Mouse (Mus musculus): ENCODE data around the gene Oip5. TPM values are rescaled to one million over a fixed set of nuclear protein-coding genes. Genes with fewer than 3 reads are reported as not detected.
A peak's percentile ranks its signal among the peaks of the same experiment; 100 is the strongest.

The Oip5 gene
- total RNA-seq, 2 experiments from 2014 or later, result 0.33 to 0.53 TPM

DNA sequence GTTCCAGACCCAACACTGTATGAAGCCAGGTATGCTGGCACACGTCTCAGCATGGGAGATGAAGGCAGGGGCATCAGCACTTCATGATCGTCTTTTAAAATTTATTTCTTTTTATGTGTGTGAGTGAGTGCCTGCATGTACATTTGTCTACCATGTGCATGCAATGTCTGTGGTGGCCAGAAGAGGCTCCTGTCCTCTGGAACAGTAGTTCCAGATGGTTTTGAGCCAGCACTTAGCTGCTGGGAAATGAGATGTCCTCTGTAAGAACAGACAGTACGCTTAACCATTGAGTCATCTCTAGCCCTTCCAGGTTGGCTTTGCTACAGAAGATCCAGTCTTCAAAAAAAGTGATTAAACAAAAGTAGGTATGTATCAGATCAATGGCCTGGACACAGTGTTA lies 27.0 kb downstream of the Oip5 start:
- no peak for DNase-seq (ENCODE audit: low spot score in 2 of 2)

DNA sequence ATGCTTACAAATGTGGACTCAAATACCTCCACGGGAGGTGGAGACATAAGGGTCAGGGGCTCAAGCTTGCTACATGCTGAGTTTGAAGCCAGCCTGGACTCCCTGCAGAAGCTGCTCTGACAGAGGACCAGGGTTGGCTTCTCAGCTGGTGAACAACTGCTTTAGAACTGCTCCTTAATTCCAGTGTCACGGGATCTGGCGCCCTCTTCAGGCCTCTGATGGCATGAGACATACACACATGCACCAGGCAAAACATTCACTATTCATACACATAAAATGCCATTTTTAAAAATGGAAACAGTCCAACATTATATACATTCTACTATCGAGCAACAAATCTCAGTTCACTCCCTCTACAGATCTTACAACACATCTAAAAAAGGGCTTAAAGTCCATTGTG lies 30.9 kb downstream of the Oip5 start:
- DNase-seq (ENCODE audit: low spot score in 2 of 2), result peak in 1 of 2 experiments; percentile 39

DNA sequence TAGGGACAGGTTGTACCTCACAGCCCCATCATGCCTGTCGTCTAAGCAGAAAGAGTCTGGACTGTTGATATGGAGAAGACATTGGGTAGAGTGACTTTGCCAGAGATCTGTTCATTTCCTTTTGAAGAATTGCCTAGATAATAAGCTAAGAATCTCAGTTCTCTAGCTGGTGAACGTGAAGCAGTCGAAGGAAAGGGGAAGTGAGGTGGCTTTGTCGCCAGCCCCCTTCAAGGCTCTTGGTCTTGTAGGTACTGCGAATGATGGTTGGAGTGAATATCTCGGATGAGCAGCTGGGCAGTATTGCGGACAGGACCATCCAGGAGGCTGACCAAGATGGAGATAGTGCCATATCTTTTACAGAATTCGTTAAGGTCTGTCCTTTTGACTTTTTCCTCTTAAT lies 34.0 kb downstream of the Oip5 start:
- DNase-seq (ENCODE audit: low spot score in 2 of 2), result no peak

DNA sequence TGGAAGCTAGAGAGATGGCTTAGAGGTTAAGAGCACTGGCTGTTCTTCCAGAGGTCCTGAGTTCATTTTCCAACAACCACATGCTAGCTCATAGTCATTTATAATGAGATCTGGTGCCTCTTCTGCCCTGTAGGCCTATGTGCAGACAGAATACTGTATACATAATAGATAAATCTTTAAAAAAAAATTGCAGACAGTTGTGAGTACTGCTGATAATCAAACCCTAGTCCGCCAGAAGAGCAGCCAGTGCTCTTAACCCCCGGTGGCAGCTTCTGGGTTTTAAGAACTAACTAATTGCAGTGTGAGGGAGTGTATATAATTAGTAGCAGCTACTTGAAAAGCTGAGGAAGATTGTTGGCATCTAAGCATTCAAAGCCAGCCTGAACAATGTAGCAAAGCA lies 34.8 kb downstream of the Oip5 start:
- no peak for DNase-seq (ENCODE audit: low spot score in 2 of 2)

DNA sequence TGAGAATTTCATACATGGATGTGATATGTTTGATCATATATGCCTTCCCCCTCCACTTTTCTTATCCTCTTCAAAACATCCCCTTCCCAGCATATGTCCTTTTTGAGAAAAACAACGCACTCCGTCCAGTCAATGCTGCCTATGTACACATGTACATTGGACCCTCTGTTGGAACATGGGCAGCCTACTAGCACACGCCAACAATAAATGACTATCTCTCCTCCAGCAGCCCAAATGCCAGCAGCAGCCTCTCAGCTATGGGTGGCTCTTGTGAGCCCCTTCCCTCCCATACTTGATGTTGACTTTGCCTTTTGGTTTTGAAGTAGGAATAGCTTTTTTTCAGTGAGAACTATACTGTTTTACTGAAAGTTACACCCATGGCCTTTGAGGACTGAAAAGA lies 36.7 kb downstream of the Oip5 start:
- DNase-seq (ENCODE audit: low spot score in 2 of 2), result no peak

DNA sequence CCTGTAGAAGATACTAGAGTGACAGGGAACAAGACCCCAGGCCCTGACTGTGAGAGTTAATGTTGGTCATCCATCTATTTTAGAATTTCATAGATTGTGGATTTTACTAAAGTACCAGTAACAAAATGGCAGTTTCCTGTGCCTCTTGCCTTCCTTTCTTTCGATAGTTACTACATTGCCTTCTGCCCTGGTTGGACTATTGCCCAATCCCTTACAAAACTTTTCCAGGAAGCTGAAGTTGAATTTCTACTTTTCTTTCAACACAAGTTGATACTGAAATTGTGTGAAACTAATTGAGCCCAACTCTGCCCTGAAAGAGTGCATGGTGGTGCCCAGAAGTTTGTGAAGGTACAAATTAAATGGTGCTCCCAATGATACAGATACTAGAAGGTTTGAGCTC lies 45.8 kb downstream of the Oip5 start:
- DNase-seq (ENCODE audit: low spot score in 2 of 2), result no peak

DNA sequence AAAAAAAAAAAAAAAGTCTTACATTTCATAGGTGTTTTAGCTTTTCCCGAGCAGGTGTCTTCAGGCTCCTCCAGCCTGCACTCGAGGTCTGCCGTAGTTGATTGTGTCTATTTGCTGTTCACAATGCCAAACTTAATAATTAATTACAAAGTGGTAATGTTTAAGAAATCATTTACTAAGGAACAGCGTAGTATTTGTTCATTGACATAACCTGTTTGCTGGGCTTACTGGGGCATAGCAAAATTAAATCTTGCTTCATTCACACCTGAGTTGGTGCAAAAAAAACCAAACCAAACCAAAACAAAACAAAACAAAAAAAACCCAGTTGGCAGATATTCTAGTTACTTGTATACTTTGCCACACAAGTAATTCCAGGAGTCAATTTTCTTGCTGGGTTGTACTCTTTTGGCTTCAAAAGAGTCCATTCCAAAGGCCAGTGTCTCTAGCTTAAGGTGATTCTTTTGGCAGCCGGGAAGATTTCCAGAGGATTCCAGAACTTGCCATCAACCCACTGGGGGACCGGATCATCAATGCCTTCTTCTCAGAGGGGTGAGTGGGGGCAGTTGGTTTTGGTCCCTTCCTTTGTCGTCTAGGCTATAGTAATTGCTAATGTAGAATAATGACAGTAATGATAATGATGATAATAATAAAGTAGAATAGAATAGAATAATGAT lies 52.0 kb downstream of the Oip5 start:
- no peak for DNase-seq (ENCODE audit: low spot score in 2 of 2)

DNA sequence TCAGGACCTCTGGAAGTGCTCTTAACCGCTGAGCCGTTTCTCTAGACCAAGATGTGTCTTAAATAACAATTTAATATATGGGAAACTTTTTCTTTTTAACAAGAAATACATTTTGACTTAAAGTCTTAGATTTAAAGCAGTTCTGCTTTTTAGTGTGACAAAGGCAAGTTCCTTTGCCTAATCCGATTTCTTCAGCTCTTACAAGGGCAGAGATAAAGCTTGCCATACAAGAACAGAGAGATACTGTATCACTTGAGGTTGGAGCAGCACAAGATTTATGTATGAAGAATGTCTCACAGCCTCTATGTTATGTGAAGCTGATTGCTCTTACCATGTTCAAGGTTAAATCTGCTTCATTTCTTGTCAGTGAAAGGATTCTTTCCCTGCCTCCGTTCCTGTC lies 53.0 kb downstream of the Oip5 start:
- DNase-seq (ENCODE audit: low spot score in 2 of 2), result no peak

DNA sequence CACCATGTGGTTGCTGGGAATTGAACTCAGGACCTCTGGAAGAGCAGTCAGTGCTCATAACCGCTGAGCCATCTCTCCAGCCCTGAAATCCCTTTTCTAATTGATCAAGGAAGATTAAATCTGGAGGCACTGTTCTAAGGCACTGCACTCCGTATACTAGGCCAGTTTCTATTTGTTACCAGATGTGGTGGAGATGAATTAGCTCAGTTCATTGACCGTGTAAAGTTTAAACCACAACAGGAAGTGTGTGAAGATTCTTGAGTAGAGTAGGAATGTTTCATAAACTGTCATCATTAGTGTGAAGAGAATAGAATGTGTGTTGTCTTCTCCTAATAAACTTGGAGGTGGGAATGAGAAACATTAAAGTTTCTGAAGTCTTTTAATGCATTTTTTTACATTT lies 56.5 kb downstream of the Oip5 start:
- DNase-seq (ENCODE audit: low spot score in 2 of 2), result no peak

Other genes with a start within 250 kb of the Oip5 start
- 10 to 100 TPM; 21.6 to 21.7 TPM for gene Ino80, start 140.8 kb downstream of the Oip5 start, total RNA-seq (2021)
- under 1 TPM; 0.63 to 0.74 TPM for gene Exd1, start 70.8 kb downstream of the Oip5 start, total RNA-seq (2021)
- gene Chp1, start 70.8 kb downstream of the Oip5 start, total RNA-seq (2021), result 100 to 1,000 TPM; 183 to 190 TPM
- under 1 TPM; 0.28 to 0.70 TPM for gene Nusap1, start 171 bp downstream of the Oip5 start, total RNA-seq (2021)
- 10 to 100 TPM; 29.8 to 31.9 TPM for gene Ndufaf1, start 44.4 kb upstream of the Oip5 start, total RNA-seq (2021)
- 10 to 100 TPM; 53.3 to 61.3 TPM for gene Rtf1, start 56.6 kb upstream of the Oip5 start, total RNA-seq (2021)
- gene Itpka, start 123.9 kb upstream of the Oip5 start, total RNA-seq (2021), result 100 to 1,000 TPM; 179 to 201 TPM
- gene Ltk, start 142.0 kb upstream of the Oip5 start, total RNA-seq (2021), result 10 to 100 TPM; 21.4 to 22.9 TPM
- 10 to 100 TPM; 17.8 to 20.5 TPM for gene Rpap1, start 169.1 kb upstream of the Oip5 start, total RNA-seq (2021)
- gene Tyro3, start 179.3 kb upstream of the Oip5 start, total RNA-seq (2021), result 100 to 1,000 TPM; 192 to 195 TPM